Mouse (Mus musculus) left cerebral cortex, postnatal 4 days (tissue): ENCODE results near the gene Stk10. TPM values are rescaled to one million over a fixed set of nuclear protein-coding genes. Genes with fewer than 3 reads are reported as not detected.
A peak's percentile ranks its signal among the peaks of the same experiment; 100 is the strongest.
"Not testable (repeated sequence)": the region's sequence is repeated elsewhere in the genome, so short reads cannot be mapped to it uniquely, and the experiment has no call there.

Experiments
- DNase-seq: peaks from one replicate; pipeline ENCODE4 v3.0.0-alpha.2; 2022
- intact Hi-C: fragments of 180-260 bp; cut with DNase I; formaldehyde crosslinking; loops from one replicate; pipeline ENCODE4 v1.15.1; 2025
- total RNA-seq, 2 experiments: library from RNA; stranded (reverse); gene quantifications; 2 replicates each; pipeline ENCODE4 v1.2.3; 2021

The Stk10 gene
- total RNA-seq = 1 to 10 TPM; 7.2 to 7.9 TPM

DNA sequence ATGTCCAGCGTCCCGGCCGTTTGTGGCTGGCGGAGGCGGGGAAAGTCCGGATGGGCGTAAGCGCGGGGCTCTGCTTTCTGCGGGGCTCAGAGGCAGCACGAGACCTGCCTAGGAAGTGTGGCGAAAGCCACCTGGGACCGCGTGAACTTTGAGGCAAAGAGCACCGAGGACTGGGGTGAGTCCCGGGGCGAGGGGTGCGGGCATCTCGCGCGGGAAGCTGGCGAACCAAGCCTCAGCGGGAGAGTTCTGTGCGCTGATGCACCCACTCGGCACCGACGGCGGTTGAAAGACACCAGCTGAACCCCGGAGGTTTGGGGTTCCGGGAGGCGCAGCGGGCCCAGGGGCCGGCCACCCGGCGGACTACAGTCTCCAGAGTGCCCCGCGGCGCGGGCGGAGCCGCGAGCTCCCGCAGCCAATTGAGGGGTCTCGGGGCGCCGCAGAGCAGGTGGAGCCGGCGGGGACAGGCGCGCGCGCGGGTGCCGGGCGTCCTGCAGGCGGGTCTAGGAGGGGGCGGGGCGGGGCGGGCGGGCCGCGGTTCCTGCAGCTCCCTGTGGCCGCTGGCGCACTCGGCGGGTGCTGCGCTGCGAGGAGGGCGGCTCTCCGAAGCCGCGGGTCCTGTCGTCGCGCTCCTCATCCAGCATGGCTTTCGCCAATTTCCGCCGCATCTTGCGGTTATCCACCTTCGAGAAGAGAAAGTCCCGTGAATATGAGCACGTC is at the start of gene Stk10:
Gene Stk10 (plus strand): TSS at position 541 of the 717 bp plus-strand sequence.
- intact Hi-C loops = loop anchor here (5.0 kb wide), 1 partner anchor 54 kb away; no protein-coding TSS in a partner anchor
- DNase-seq = peak; percentile 83

DNA sequence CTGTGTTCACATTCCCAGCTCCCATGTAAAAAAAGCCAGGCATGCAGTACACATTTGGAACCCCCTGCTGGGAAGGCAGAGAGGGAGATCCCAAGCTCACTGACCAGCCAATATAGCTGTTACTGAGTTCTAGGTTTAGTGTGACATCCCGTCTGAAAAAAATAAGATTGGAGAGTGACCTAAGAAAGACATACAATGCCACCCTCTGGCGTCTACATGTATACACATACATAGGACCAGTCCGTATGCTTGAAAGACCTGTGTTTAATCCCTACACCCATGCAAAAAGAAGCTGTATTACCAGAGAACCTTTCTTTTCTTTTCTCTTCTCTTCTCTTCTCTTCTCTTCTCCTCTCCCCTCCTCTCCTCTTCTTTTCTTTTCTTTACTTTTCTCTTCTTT is 47.8 kb upstream of the Stk10 start:
- intact Hi-C loops = no loop called here
- DNase-seq = no peak

GRCm38 (mm10) chr11:32486621-32487020 is 46.5 kb upstream of the Stk10 start:
- DNase-seq = no peak
- intact Hi-C loops = no loop called here

DNA sequence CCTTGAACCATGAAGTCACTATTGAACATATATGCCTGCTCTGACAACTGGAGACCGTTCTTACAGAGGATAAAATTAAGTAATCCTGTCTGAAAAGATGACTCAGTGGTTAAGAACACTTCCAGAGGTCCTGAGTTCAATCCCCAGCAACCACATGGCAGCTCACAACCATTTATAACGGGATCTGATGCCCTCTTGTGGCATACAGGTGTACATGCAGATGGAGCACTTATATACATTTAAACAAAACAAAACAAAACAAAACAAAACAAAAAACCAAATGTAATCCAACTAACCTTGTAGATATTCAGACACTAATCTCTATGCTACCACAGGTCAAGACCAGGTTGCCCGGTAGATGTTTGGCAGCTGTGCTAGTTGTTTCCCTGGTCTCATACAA is 45.6 kb upstream of the Stk10 start:
- no peak for DNase-seq
- intact Hi-C loops = no loop called here

- no peak for DNase-seq
- intact Hi-C loops = no loop called here
Observed at GRCm38 (mm10) chr11:32488344-32488743, 44.8 kb upstream of the Stk10 start.

DNA sequence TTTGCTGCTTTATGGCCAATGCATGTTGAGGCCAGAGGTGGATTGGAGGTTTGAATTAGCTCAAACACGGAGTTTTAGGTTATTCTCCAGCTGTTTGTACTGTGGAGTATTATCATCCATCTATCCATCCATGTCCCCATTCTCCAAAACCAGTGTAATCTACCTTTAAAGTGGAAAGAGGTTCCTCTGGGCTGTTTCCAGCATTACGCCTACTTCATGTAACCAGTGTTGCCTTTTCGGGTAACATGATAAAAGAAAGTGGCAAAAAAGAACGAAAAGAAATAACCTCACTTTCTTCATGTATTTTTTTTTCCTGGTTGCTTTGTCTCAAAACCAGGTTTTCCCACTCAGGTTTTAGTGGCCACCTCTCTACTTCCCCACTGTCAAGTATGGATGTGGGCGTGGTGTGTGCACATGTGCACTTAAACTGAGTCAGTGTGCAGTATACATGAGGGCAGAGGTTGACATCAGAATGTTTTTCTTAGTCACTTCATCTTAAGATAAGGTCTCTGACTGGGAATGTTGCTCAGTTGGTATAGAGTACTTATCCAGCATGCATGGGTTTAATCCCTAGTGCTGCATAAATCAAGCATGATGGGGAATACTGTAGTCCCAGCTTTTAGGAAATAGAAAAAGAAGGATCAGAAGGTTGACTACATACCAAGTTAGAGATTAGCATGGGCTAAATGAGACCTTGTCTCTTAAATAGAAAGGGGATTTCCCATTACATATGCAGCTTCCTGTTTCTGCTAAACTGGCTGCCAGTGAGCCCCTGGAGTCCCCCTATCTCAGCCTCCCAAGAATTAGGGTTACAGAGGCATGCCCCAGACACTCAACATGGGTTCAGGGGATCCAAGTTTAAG is 44.1 kb upstream of the Stk10 start:
- intact Hi-C loops = no loop called here
- no peak for DNase-seq

DNA sequence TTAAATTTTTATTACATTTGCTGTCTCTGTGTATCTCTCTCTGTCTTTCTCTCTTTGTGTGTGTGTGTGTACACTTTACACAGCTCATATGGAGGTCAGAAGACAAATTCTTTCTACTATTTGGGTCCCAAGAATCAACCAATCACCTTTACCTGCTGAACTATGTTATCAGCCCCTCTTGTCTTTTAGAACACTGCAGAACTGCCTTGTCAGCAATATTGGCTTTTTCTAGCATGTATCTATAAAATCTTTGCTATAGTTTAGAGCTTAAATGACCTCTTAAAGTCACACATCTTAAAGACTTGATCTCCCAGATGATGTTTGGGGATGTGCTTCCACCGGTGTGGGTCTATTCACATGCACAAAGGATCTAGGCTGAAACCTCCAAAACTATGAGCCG is 42.0 kb upstream of the Stk10 start:
- intact Hi-C loops = no loop called here
- DNase-seq = no peak

- DNase-seq = no peak
- intact Hi-C loops = no loop called here
Observed at GRCm38 (mm10) chr11:32493312-32493711, 39.8 kb upstream of the Stk10 start.

DNA sequence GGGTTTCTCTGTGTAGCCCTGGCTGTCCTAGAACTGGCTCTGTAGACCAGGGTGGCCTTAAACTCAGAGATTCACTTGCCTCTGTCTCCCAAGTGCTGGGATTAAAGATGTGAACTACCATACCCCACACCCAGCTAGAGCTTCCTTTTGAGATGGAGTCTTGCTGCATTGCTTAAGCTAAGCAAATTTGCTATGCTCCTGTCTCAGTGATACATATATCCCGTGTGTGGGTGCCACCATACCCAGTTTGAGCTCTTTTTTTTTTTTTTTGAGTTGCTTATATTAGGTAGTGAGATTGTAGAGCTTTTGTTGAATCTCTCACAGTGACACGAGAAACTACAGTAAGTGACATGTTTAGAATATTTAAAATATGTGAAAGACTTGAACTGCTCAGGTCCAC is 37.8 kb upstream of the Stk10 start:
- intact Hi-C loops = no loop called here
- no peak for DNase-seq

GRCm38 (mm10) chr11:32498757-32499535 is 34.2 kb upstream of the Stk10 start:
- DNase-seq = peak; percentile 51
- intact Hi-C loops = no loop called here

- intact Hi-C loops = no loop called here
- DNase-seq = no peak
Observed at GRCm38 (mm10) chr11:32499931-32500330, 33.2 kb upstream of the Stk10 start.

DNA sequence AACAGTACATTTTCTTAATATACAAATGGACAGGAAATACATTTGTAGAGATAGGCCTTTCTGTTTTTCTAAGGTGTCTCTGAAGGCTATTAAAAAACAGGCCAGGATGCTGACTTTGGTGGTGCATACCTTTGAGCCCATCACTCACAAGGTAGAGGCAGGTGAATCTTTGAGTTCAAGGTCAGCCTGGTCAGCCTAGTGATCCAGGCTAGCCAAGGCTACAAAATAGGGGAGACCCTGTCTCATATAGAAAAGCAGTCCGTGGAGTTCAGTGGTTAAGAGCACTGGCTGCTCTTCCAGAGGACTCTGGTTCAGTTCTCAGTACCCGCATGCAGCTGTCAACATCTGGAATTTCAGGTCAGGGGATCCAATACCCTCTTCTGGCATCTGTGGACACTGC is 29.4 kb upstream of the Stk10 start:
- intact Hi-C loops = no loop called here

GRCm38 (mm10) chr11:32505091-32505739 is 27.9 kb upstream of the Stk10 start:
- intact Hi-C loops = no loop called here
- no peak for DNase-seq

More for the DNA sequence above, 29.4 kb upstream of the Stk10 start:
- no peak for DNase-seq

DNA sequence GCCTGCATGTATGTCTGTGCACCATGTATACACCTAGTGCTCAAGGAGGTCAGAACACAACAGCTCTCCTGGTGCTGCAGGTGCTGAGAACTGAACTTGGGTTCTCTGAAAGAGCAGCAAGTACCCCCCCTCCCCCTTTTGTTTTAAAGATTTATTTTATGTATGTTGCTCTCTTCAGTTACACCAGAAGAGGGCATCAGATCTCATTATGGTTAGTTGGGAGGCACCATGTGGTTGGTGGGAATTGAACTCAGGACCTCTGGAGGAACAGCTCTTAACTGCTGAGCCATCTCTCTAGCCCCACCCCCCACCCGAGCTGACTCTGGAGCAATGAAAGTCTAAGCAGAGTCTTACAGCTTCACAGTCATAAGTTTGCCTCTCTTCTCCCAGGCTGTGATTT is 22.2 kb upstream of the Stk10 start:
- intact Hi-C loops = no loop called here
- no peak for DNase-seq

- intact Hi-C loops, DNase-seq: not testable (repeated sequence)
Observed at GRCm38 (mm10) chr11:32514853-32515252, 18.3 kb upstream of the Stk10 start.

GRCm38 (mm10) chr11:32516091-32516490 is 17.0 kb upstream of the Stk10 start:
- intact Hi-C loops = no loop called here
- DNase-seq = no peak

- no peak for DNase-seq
- intact Hi-C loops = no loop called here
Observed at GRCm38 (mm10) chr11:32516916-32517712, 16.0 kb upstream of the Stk10 start.

DNA sequence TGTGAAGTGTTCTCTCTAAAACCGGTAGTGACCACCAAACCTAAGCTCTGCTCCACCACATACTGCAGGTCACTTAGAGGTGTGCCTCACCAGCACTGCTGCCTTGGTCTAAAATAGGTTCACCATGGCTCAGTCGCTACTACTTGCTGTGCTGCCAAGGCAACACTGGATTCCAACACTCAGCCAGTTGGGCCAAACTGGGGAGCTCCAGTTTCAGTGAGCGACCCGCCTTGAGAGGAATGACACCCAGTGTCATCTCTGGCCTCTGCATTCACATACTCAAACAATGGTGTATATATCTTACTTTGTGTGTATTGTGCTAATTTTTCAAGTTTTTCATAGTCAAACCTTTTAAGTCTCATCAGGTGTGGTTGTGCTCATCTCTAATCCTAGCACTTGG is 14.3 kb upstream of the Stk10 start:
- no peak for DNase-seq
- intact Hi-C loops = no loop called here

GRCm38 (mm10) chr11:32519354-32519753 is 13.8 kb upstream of the Stk10 start:
- intact Hi-C loops = no loop called here
- no peak for DNase-seq

- intact Hi-C loops = no loop called here
- DNase-seq = no peak
Observed at GRCm38 (mm10) chr11:32521246-32521645, 11.9 kb upstream of the Stk10 start.
